Mouse (Mus musculus): Measurements from ENCODE around the gene Mrpl20.

Gene Mrpl20

GRCm38 (mm10) chr4:155802741-155803339, at the start of gene Mrpl20:
Gene Mrpl20 (plus strand): TSS chr4:155802878.
- no peak for DNase-seq

- no peak for DNase-seq
These were observed 45.7 kb upstream of the Mrpl20 start for GRCm38 (mm10) chr4:155757011-155757410.

- peak; percentile 27 for DNase-seq
These were observed 42.6 kb upstream of the Mrpl20 start for GRCm38 (mm10) chr4:155759862-155760612.

- DNase-seq, result peak; percentile 98
These were observed 41.9 kb upstream of the Mrpl20 start, which contains the start of gene Atad3a for GRCm38 (mm10) chr4:155760613-155761355. Gene Atad3a (minus strand): TSS chr4:155761093.

- DNase-seq, result no peak
These were observed 41.1 kb upstream of the Mrpl20 start for GRCm38 (mm10) chr4:155761356-155762099.

GRCm38 (mm10) chr4:155762357-155762756, 40.3 kb upstream of the Mrpl20 start:
- DNase-seq, result no peak

GRCm38 (mm10) chr4:155769496-155769879, 33.2 kb upstream of the Mrpl20 start:
- DNase-seq, result no peak

- DNase-seq, result peak; percentile 95
These were observed 32.7 kb upstream of the Mrpl20 start for GRCm38 (mm10) chr4:155769880-155770512.

GRCm38 (mm10) chr4:155770626-155771025, 32.1 kb upstream of the Mrpl20 start:
- no peak for DNase-seq

- DNase-seq, result peak; percentile 51
These were observed 31.0 kb upstream of the Mrpl20 start for GRCm38 (mm10) chr4:155771706-155772105.

- no peak for DNase-seq
These were observed 29.9 kb upstream of the Mrpl20 start for GRCm38 (mm10) chr4:155772786-155773185.

- DNase-seq, result no peak
These were observed 29.2 kb upstream of the Mrpl20 start for GRCm38 (mm10) chr4:155773335-155774078.

GRCm38 (mm10) chr4:155774280-155774754, 28.4 kb upstream of the Mrpl20 start, which contains the start of gene Vwa1:
Gene Vwa1 (minus strand): TSS chr4:155774698.
- peak; percentile 94 for DNase-seq

- DNase-seq, result peak; percentile 68
These were observed 27.5 kb upstream of the Mrpl20 start for GRCm38 (mm10) chr4:155774971-155775740.

GRCm38 (mm10) chr4:155775855-155776254, 26.8 kb upstream of the Mrpl20 start:
- peak; percentile 49 for DNase-seq

- DNase-seq, result no peak
These were observed 25.9 kb upstream of the Mrpl20 start for GRCm38 (mm10) chr4:155776704-155777335.

GRCm38 (mm10) chr4:155777816-155778215, 24.9 kb upstream of the Mrpl20 start:
- no peak for DNase-seq

- DNase-seq, result no peak
These were observed 23.2 kb upstream of the Mrpl20 start for GRCm38 (mm10) chr4:155779498-155779897.

GRCm38 (mm10) chr4:155780895-155781294, 21.8 kb upstream of the Mrpl20 start:
- peak; percentile 62 for DNase-seq

GRCm38 (mm10) chr4:155783486-155784080, 19.1 kb upstream of the Mrpl20 start:
- no peak for DNase-seq

Data from kidney, adult 18-20 months (tissue).